Mouse (Mus musculus) lung, postnatal 0 days (tissue): Measurements from ENCODE around the gene Zfp568.

Experiments
- CTCF ChIP-seq: IDR thresholded peaks from 2 replicates; pipeline ENCODE4 v1.5.1; 2016; ENCODE audit warnings: antibody characterized with exemption, mild to moderate bottlenecking
- EP300 ChIP-seq: IDR thresholded peaks from 2 replicates; pipeline ENCODE4 v1.6.1; 2016; ENCODE audit warnings: antibody characterized with exemption, mild to moderate bottlenecking, control low read depth

- no peak for TF ChIP-seq EP300
- TF ChIP-seq CTCF: no peak
These were observed 16.8 kb downstream of the Zfp568 start for GRCm38 (mm10) chr7:30000601-30001000.
